Mouse (Mus musculus) cerebellum, adult 18-20 months (tissue): ENCODE measurements around the gene Syce1l.

ENCODE experiments used
- DNase-seq, 2 experiments: peaks; one replicate each; pipeline ENCODE4 v3.0.0; 2021

The Syce1l gene

GRCm38 (mm10) chr8:113673300-113673699 lies 30.3 kb downstream of the Syce1l start:
- no peak for DNase-seq

GRCm38 (mm10) chr8:113674611-113675010 lies 31.6 kb downstream of the Syce1l start:
- no peak for DNase-seq

DNA sequence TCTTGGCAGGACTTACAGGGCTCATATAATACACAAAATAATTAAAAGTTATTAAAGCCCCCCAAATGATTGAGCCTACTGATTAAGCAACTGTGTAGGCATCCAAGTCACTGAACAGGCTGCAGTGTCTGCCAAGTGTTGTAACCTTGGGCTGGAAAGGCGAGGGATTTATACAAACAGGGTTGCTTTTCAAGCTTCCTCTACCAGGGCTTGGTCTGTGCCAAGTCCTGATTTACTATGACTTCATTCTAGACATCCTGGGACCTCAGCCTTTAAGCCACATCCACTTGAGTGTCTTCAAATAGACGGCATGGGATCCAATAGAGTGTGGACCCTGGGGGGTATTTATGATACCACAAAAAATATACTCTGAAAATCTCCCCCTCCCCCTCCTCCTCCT lies 32.3 kb downstream of the Syce1l start:
- DNase-seq = no peak

GRCm38 (mm10) chr8:113676811-113677210 lies 33.8 kb downstream of the Syce1l start:
- no peak for DNase-seq

GRCm38 (mm10) chr8:113679361-113679760 lies 36.3 kb downstream of the Syce1l start:
- no peak for DNase-seq

- peak; percentile 30 to 38 for DNase-seq
These were observed 45.0 kb downstream of the Syce1l start for GRCm38 (mm10) chr8:113687889-113688542.

GRCm38 (mm10) chr8:113688543-113688915 lies 45.5 kb downstream of the Syce1l start:
- no peak for DNase-seq

DNA sequence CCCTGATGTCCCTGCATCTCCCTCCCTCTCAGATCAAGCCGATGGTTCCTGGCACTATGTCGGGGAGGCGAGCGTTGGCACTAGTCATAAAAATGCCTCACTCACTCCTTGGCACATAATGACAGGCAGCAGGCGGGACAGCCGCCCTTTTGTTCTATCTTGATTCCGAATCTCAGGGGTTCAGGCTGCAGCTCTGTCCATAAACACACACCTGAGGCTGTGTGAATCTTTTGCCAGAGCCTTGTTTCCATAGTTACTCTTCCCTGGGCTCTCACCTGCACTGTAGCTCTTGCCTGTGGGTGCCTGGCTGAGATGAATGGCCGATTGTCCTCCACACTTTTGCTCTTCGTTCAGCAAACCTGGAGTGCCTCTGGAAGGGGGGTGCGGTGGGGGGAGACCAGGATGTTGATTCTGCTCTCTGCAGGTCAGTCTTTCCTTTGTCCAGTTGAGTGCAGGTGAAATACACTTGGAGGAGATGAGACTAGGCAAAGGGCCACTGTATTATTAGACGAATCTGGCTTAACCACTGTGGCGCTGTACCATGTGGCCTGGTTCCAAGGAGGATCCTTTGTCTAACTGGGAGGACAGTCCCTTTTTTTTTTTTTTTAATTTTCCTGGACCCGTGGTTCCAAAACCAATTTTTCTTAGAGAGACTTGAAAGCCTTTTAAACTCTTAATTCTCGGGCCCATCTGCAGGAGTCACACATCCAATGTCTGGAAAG lies 48.8 kb downstream of the Syce1l start:
- peak; percentile 21 to 47 for DNase-seq

DNA sequence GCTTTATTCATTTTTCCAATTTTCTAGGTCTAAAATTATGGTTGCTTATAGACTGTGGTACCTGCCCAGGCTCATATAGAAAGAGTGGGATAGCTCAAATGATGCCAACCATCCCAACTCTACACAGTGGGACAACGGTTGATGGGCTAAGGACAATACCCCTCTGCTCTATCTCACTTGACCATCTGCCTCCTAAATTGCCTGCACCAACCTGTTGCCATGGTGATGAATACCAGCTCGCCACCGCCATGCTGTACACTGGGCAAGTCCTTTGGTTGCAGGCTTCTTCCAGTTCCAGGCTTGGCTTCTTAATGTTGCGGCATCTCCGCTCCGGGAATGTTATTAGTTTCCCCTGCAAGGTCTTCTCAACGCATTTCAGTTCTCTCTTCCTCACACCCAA lies 62.0 kb downstream of the Syce1l start:
- no peak for DNase-seq
